Mouse (Mus musculus): ENCODE measurements around the gene Hcrt.

GRCm38 (mm10) chr11:100746546-100746945, 16.2 kb downstream of the Hcrt start:
- TF ChIP-seq MYOG (IDR thresholded peaks at IDR 0.05; ENCODE audit: control insufficient read depth, extremely low read depth, insufficient read length) (no peak), CTCF (IDR thresholded peaks at IDR 0.05; ENCODE audit: control insufficient read depth, insufficient read depth, insufficient read length) (no peak), FOSL1 (IDR thresholded peaks at IDR 0.05; ENCODE audit: insufficient read depth, low read length, poor library complexity, severe bottlenecking) (no peak), MAX (IDR thresholded peaks at IDR 0.05) (no peak), MYOD1 (IDR thresholded peaks at IDR 0.05; ENCODE audit: control insufficient read depth, insufficient read length, low read depth) (no peak)

All from C2C12 (cell line).